Mouse (Mus musculus): ENCODE results near the gene Odf3l1. TPM values are rescaled to one million over a fixed set of nuclear protein-coding genes. Genes with fewer than 3 reads are reported as not detected.

The Odf3l1 gene
- polyA plus RNA-seq, 1 experiment from 2014 or later, result 1.3 TPM

- Histone ChIP-seq H3K4me1 (ENCODE audit: control insufficient read depth, insufficient read depth, low read length) (peaks cover 33% of the 10 kb centered on the region), H3K27me3 (ENCODE audit: control insufficient read depth, insufficient read depth, low read length) (no peaks in the 10 kb centered on the region), H3K4me3 (replicated peaks; ENCODE audit: low read length) (no peak overlapping the region), H3K27ac (ENCODE audit: low read length) (peak overlapping the region; percentile 46), H3K9me3 (replicated peaks; ENCODE audit: control insufficient read depth, low read length) (no peaks in the 10 kb centered on the region), H3K36me3 (ENCODE audit: control insufficient read depth, insufficient read depth, low read length) (no peaks in the 10 kb centered on the region), H3K4me2 (ENCODE audit: low read depth, low read length) (no peak overlapping the region), H3K9ac (ENCODE audit: low read length) (peak overlapping the region; percentile 52; the same call in 1 of the 2 replicates)
- peak; percentile 58 for ATAC-seq (ENCODE audit: insufficient read depth, low FRiP score)
- WGBS, result 47% methylated on average over 9 of the region's 9 CpGs
Observed at GRCm38 (mm10) chr9:56876784-56877183, 12.3 kb upstream of the Odf3l1 start.

DNA sequence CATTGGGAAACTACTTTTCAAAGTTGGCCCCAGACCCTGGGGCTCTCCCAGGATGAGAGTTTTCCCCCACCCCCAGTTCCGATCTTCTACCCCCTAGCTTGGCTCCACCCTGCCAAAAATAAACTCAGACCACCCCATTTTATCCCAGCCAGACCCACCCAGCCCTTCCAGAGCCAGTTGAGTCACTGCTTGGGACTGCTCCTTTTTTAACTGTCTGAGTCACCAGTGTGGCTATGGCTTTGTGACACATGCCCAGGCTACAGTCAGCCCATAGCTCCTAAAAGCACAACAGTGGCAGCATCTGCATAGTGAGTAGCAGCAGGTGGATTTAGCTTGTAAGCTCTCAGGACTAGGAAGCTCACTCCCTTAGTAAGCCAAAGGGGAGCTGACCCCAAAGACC lies 8.6 kb upstream of the Odf3l1 start:
- H3K27ac ChIP-seq (ENCODE audit: low read length), result no peak overlapping the region
- WGBS, result 52% methylated on average over 1 of the region's 1 CpGs
- H3K9me3 ChIP-seq (replicated peaks; ENCODE audit: control insufficient read depth, low read length), result no peaks in the 10 kb centered on the region
- H3K4me1 ChIP-seq (ENCODE audit: control insufficient read depth, insufficient read depth, low read length), result peaks cover 67% of the 10 kb centered on the region
- no peak overlapping the region for H3K4me2 ChIP-seq (ENCODE audit: low read depth, low read length)
- ATAC-seq (ENCODE audit: insufficient read depth, low FRiP score), result no peak
- no peaks in the 10 kb centered on the region for H3K36me3 ChIP-seq (ENCODE audit: control insufficient read depth, insufficient read depth, low read length)
- H3K4me3 ChIP-seq (replicated peaks; ENCODE audit: low read length), result no peak overlapping the region
- no peak overlapping the region for H3K9ac ChIP-seq (ENCODE audit: low read length)
- no peaks in the 10 kb centered on the region for H3K27me3 ChIP-seq (ENCODE audit: control insufficient read depth, insufficient read depth, low read length)

DNA sequence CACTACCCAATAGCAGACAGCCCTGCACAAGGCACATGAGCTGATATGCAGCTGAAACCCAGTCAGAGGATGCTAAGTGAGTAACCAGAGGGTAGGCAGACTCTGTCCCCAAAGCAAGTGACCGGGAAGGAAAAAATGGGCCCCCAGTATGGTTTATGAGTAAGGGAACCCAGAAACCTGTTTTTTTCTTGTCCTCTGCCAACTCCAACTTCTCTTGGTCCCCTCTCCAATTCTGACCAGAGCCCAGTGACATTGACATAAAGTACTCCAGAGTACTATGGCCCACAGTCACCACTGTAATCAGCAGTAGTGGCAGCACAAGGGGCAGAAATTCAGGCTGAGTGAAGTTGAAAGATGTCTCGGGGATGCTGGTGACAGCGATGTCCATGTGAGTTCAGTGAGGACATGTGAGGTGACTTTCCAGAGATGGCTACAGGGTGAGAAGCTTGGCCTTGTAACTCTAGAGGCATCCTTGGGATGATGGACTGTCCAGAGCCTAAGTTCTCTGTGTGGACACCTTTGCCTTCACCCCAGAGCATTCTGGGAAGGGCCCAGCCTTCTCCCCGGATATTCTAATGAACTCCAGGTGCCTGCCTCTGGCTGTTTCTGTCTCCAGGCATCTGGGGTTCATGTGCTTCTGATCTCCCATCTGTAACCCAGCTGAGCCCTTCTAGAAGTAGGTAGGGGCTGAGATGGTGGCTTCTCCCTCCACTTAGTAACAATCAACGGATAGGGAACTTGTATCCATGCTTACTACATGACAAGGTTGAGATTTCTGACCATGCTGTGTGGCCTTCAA lies 7.8 kb upstream of the Odf3l1 start:
- 81% methylated on average over 5 of the region's 5 CpGs for WGBS
- Histone ChIP-seq H3K9ac (ENCODE audit: low read length) (no peak overlapping the region), H3K27me3 (ENCODE audit: control insufficient read depth, insufficient read depth, low read length) (no peaks in the 10 kb centered on the region), H3K36me3 (ENCODE audit: control insufficient read depth, insufficient read depth, low read length) (no peaks in the 10 kb centered on the region), H3K4me1 (ENCODE audit: control insufficient read depth, insufficient read depth, low read length) (peaks cover 75% of the 10 kb centered on the region), H3K27ac (ENCODE audit: low read length) (peak overlapping the region; percentile 71; the same call in 1 of the 2 replicates), H3K4me2 (ENCODE audit: low read depth, low read length) (no peak overlapping the region), H3K4me3 (replicated peaks; ENCODE audit: low read length) (no peak overlapping the region), H3K9me3 (replicated peaks; ENCODE audit: control insufficient read depth, low read length) (no peaks in the 10 kb centered on the region)
- ATAC-seq (ENCODE audit: insufficient read depth, low FRiP score), result no peak

GRCm38 (mm10) chr9:56871191-56871590 lies 6.7 kb upstream of the Odf3l1 start:
- Histone ChIP-seq H3K4me3 (replicated peaks; ENCODE audit: low read length) (no peak overlapping the region), H3K36me3 (ENCODE audit: control insufficient read depth, insufficient read depth, low read length) (no peaks in the 10 kb centered on the region), H3K4me1 (ENCODE audit: control insufficient read depth, insufficient read depth, low read length) (peaks cover 75% of the 10 kb centered on the region), H3K4me2 (ENCODE audit: low read depth, low read length) (0 out of 2 replicates have a peak overlapping the region, but pooled peaks have one; percentile 7), H3K27me3 (ENCODE audit: control insufficient read depth, insufficient read depth, low read length) (no peaks in the 10 kb centered on the region), H3K9ac (ENCODE audit: low read length) (no peak overlapping the region; the same call in 1 of the 2 replicates), H3K9me3 (replicated peaks; ENCODE audit: control insufficient read depth, low read length) (no peaks in the 10 kb centered on the region), H3K27ac (ENCODE audit: low read length) (peak overlapping the region; percentile 71)
- peak; percentile 25; the same call in 1 of the 2 replicates for ATAC-seq (ENCODE audit: insufficient read depth, low FRiP score)
- WGBS, result 33% methylated on average over 5 of the region's 5 CpGs

- H3K4me2 ChIP-seq (ENCODE audit: low read depth, low read length), result 0 out of 2 replicates have a peak overlapping the region, but pooled peaks have one; percentile 7
- WGBS, result 45% methylated on average over 10 of the region's 10 CpGs
- no peaks in the 10 kb centered on the region for H3K36me3 ChIP-seq (ENCODE audit: control insufficient read depth, insufficient read depth, low read length)
- ATAC-seq (ENCODE audit: insufficient read depth, low FRiP score), result no peak
- H3K9me3 ChIP-seq (replicated peaks; ENCODE audit: control insufficient read depth, low read length), result no peaks in the 10 kb centered on the region
- no peaks in the 10 kb centered on the region for H3K27me3 ChIP-seq (ENCODE audit: control insufficient read depth, insufficient read depth, low read length)
- H3K27ac ChIP-seq (ENCODE audit: low read length), result peak overlapping the region; percentile 71
- no peak overlapping the region for H3K4me3 ChIP-seq (replicated peaks; ENCODE audit: low read length)
- H3K4me1 ChIP-seq (ENCODE audit: control insufficient read depth, insufficient read depth, low read length), result peaks cover 78% of the 10 kb centered on the region
- peak overlapping the region; percentile 28; the same call in 1 of the 2 replicates for H3K9ac ChIP-seq (ENCODE audit: low read length)
Observed at GRCm38 (mm10) chr9:56870778-56871177, 6.3 kb upstream of the Odf3l1 start.

- peaks cover 83% of the 10 kb centered on the region for H3K4me1 ChIP-seq (ENCODE audit: control insufficient read depth, insufficient read depth, low read length)
- H3K4me2 ChIP-seq (ENCODE audit: low read depth, low read length), result no peak overlapping the region
- no peak overlapping the region for H3K27ac ChIP-seq (ENCODE audit: low read length)
- 70% methylated on average over 13 of the region's 13 CpGs for WGBS
- no peaks in the 10 kb centered on the region for H3K27me3 ChIP-seq (ENCODE audit: control insufficient read depth, insufficient read depth, low read length)
- H3K9ac ChIP-seq (ENCODE audit: low read length), result no peak overlapping the region
- H3K9me3 ChIP-seq (replicated peaks; ENCODE audit: control insufficient read depth, low read length), result no peaks in the 10 kb centered on the region
- H3K4me3 ChIP-seq (replicated peaks; ENCODE audit: low read length), result no peak overlapping the region
- H3K36me3 ChIP-seq (ENCODE audit: control insufficient read depth, insufficient read depth, low read length), result no peaks in the 10 kb centered on the region
- ATAC-seq (ENCODE audit: insufficient read depth, low FRiP score), result no peak
Observed at GRCm38 (mm10) chr9:56869552-56869951, 5.1 kb upstream of the Odf3l1 start.

DNA sequence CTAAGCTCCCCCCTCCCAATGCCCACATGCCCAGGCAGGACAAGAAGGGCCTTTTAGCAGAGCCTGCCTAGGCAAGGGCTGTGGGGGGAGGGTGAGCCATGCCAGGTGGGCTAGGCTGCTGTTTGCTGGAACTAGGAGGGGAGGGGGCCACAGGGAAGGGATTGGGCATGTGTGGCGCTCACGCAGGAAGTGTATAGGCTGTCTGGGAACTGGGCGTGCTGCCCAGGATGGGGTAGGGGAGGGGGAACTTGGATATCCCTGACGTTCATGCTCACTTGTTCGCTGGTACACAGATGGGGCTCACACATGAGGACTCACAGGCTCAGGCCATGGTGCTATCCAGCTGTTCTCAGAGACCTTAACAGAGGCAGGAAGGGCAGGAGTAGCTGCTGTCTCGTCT lies 3.8 kb upstream of the Odf3l1 start:
- Histone ChIP-seq H3K4me3 (replicated peaks; ENCODE audit: low read length) (peak overlapping the region; percentile 51; the same call in 1 of the 2 replicates), H3K9me3 (replicated peaks; ENCODE audit: control insufficient read depth, low read length) (no peaks in the 10 kb centered on the region), H3K36me3 (ENCODE audit: control insufficient read depth, insufficient read depth, low read length) (no peaks in the 10 kb centered on the region), H3K4me1 (ENCODE audit: control insufficient read depth, insufficient read depth, low read length) (peaks cover 86% of the 10 kb centered on the region), H3K9ac (ENCODE audit: low read length) (peak overlapping the region; percentile 74), H3K27ac (ENCODE audit: low read length) (peak overlapping the region; percentile 70), H3K4me2 (ENCODE audit: low read depth, low read length) (peak overlapping the region; percentile 64), H3K27me3 (ENCODE audit: control insufficient read depth, insufficient read depth, low read length) (no peaks in the 10 kb centered on the region)
- WGBS, result 22% methylated on average over 6 of the region's 6 CpGs
- ATAC-seq (ENCODE audit: insufficient read depth, low FRiP score), result peak; percentile 72

GRCm38 (mm10) chr9:56866430-56866829 lies 2.0 kb upstream of the Odf3l1 start:
- H3K27ac ChIP-seq (ENCODE audit: low read length), result no peak overlapping the region; the same call in 1 of the 2 replicates
- ATAC-seq (ENCODE audit: insufficient read depth, low FRiP score), result no peak
- WGBS, result 76% methylated on average over 5 of the region's 5 CpGs

DNA sequence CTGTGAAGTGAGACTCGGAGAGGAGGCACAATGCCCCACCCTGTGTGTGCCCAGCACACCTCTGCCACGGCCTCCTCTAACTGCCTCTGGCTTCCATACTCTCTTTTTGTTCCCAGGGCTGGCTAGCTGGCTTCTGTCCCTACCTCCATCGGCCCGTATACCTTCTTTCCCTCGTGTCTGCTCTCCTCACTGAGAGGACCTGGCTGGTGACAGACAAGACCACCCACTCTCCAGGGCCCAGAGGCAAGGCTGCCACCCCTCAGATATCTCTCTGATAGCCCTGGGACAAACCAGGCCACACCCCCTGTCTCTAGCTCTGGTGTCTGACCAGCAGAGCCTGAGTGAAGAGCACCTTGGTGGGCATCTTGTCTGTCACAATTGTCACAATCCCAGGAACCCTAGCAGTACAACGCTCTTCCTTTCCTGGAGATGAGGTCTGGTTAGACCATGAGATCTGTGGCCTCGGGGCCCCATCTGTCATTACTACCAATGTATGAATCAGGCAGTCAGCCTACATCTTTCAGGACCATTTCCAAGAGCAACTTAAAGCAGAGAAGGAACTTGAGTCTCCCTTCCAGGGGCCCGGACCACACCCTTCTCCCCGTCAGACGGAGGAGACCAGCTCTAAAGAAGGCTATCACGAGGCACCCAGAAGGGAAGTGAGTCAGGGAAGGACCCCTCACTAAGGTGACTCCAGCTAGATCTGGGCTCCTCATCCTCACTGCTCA lies 1.4 kb upstream of the Odf3l1 start:
- Histone ChIP-seq H3K9me3 (replicated peaks; ENCODE audit: control insufficient read depth, low read length) (no peaks in the 10 kb centered on the region), H3K4me2 (ENCODE audit: low read depth, low read length) (peak overlapping the region; percentile 64), H3K27ac (ENCODE audit: low read length) (peak overlapping the region; percentile 58; the same call in 1 of the 2 replicates), H3K27me3 (ENCODE audit: control insufficient read depth, insufficient read depth, low read length) (no peaks in the 10 kb centered on the region), H3K9ac (ENCODE audit: low read length) (peak overlapping the region; percentile 74), H3K36me3 (ENCODE audit: control insufficient read depth, insufficient read depth, low read length) (no peaks in the 10 kb centered on the region), H3K4me3 (replicated peaks; ENCODE audit: low read length) (peak overlapping the region; percentile 51), H3K4me1 (ENCODE audit: control insufficient read depth, insufficient read depth, low read length) (peaks cover 76% of the 10 kb centered on the region)
- ATAC-seq (ENCODE audit: insufficient read depth, low FRiP score), result no peak
- WGBS, result 48% methylated on average over 11 of the region's 11 CpGs

More at GRCm38 (mm10) chr9:56866430-56866829, 2.0 kb upstream of the Odf3l1 start:
- Histone ChIP-seq H3K36me3 (ENCODE audit: control insufficient read depth, insufficient read depth, low read length) (no peaks in the 10 kb centered on the region), H3K27me3 (ENCODE audit: control insufficient read depth, insufficient read depth, low read length) (no peaks in the 10 kb centered on the region), H3K4me1 (ENCODE audit: control insufficient read depth, insufficient read depth, low read length) (peaks cover 79% of the 10 kb centered on the region), H3K4me2 (ENCODE audit: low read depth, low read length) (peak overlapping the region; percentile 64), H3K4me3 (replicated peaks; ENCODE audit: low read length) (peak overlapping the region; percentile 51), H3K9me3 (replicated peaks; ENCODE audit: control insufficient read depth, low read length) (no peaks in the 10 kb centered on the region), H3K9ac (ENCODE audit: low read length) (peak overlapping the region; percentile 74)
